Mouse (Mus musculus) forebrain, embryonic 11.5 days (tissue): ENCODE measurements at regions not wholly inside any gene's neighbourhood (a gene's known extent, or its start where the extent isn't known, plus 50 kb on each side); places are given as distances from the start of the nearest gene placed in this dataset.

ENCODE experiments used
- ATAC-seq: fragments of 200-750 bp; cut with Nextera tagmentation; replicated peaks from 2 replicates; pipeline ENCODE4 v1.8.0; 2017; ENCODE audit warnings: moderate TSS enrichment; ENCODE audit not compliant: low FRiP score
- DNase-seq: peaks from one replicate; pipeline ENCODE4 v3.0.0-alpha.2; 2017; ENCODE audit warnings: low spot score
- H3K27ac ChIP-seq: fragments of 300-500 bp; sonication (generic); 2 replicates; pipeline ENCODE4 v1.5.1; 2014; ENCODE audit warnings: low read depth, low read length
- H3K27me3 ChIP-seq: fragments of 300-500 bp; sonication (generic); 2 replicates; pipeline ENCODE4 v1.6.1; 2014; ENCODE audit warnings: mild to moderate bottlenecking, low read length, mixed read lengths; ENCODE audit not compliant: control insufficient read depth, insufficient read depth
- H3K36me3 ChIP-seq: fragments of 300-500 bp; sonication (generic); 2 replicates; pipeline ENCODE4 v1.6.1; 2014; ENCODE audit warnings: mild to moderate bottlenecking, low read length, moderate library complexity, mixed read lengths; ENCODE audit not compliant: control insufficient read depth, insufficient read depth
- H3K4me1 ChIP-seq: fragments of 300-500 bp; sonication (generic); replicated peaks from 2 replicates; pipeline ENCODE4 v1.6.1; 2014; ENCODE audit warnings: low read length, mixed read lengths; ENCODE audit not compliant: control insufficient read depth, insufficient read depth
- H3K4me2 ChIP-seq: fragments of 300-500 bp; sonication (generic); 2 replicates; pipeline ENCODE4 v1.6.1; 2014; ENCODE audit warnings: low read depth, mild to moderate bottlenecking, low read length, moderate library complexity, mixed read lengths; ENCODE audit not compliant: severe bottlenecking
- H3K4me3 ChIP-seq: fragments of 300-500 bp; sonication (generic); 2 replicates; pipeline ENCODE4 v1.5.1; 2014; ENCODE audit warnings: low read depth, low read length
- H3K9ac ChIP-seq: fragments of 300-500 bp; sonication (generic); 2 replicates; pipeline ENCODE4 v1.6.1; 2014; ENCODE audit warnings: low read length
- H3K9me3 ChIP-seq: fragments of 300-500 bp; sonication (generic); 2 replicates; pipeline ENCODE4 v1.6.1; 2016; ENCODE audit warnings: low read length, mixed read lengths; ENCODE audit not compliant: control insufficient read depth
- WGBS: fragments of 180-500 bp; shearing (Covaris S2); extraction: QIAGEN DNeasy Blood & Tissue Kit; methylation state at CpG from one replicate; pipeline ENCODE4 v1.1.7; 2014; 5-methylcytosine and 5-hydroxymethylcytosine counted together

GRCm38 (mm10) chr9:26476341-26476740 lies 257.2 kb upstream of the B3gat1 start:
- no peak overlapping the region for H3K27ac ChIP-seq
- ATAC-seq, result no peak
- 84% methylated on average over 3 of the region's 3 CpGs for WGBS
- no peak for DNase-seq
- no peak overlapping the region for H3K4me3 ChIP-seq
- H3K36me3 ChIP-seq, result no peaks in the 10 kb centered on the region
- H3K9me3 ChIP-seq, result no peaks in the 10 kb centered on the region
- no peak overlapping the region for H3K9ac ChIP-seq
- H3K27me3 ChIP-seq, result no peaks in the 10 kb centered on the region
- no peak overlapping the region for H3K4me2 ChIP-seq
- H3K4me1 ChIP-seq, result no peaks in the 10 kb centered on the region

GRCm38 (mm10) chr9:26480881-26481280 lies 252.6 kb upstream of the B3gat1 start:
- no peak overlapping the region for H3K9ac ChIP-seq
- DNase-seq (no peak), ATAC-seq (no peak)
- H3K4me1 ChIP-seq, result no peaks in the 10 kb centered on the region
- no peaks in the 10 kb centered on the region for H3K36me3 ChIP-seq
- H3K4me3 ChIP-seq, result no peak overlapping the region
- H3K27me3 ChIP-seq, result no peaks in the 10 kb centered on the region
- no peaks in the 10 kb centered on the region for H3K9me3 ChIP-seq
- no peak overlapping the region for H3K27ac ChIP-seq
- WGBS, result 84% methylated on average over 8 of the region's 8 CpGs
- no peak overlapping the region for H3K4me2 ChIP-seq

- H3K4me1 ChIP-seq, result no peaks in the 10 kb centered on the region
- no peaks in the 10 kb centered on the region for H3K36me3 ChIP-seq
- no peak overlapping the region for H3K27ac ChIP-seq
- no peaks in the 10 kb centered on the region for H3K27me3 ChIP-seq
- H3K9ac ChIP-seq, result no peak overlapping the region
- no peak overlapping the region for H3K4me3 ChIP-seq
- H3K4me2 ChIP-seq, result no peak overlapping the region
- H3K9me3 ChIP-seq, result no peaks in the 10 kb centered on the region
- ATAC-seq (no peak), DNase-seq (no peak)
Measured at GRCm38 (mm10) chr9:26481890-26482289, 251.6 kb upstream of the B3gat1 start.

- ATAC-seq (no peak), DNase-seq (no peak)
- no peak overlapping the region for H3K27ac ChIP-seq
- no peak overlapping the region for H3K9ac ChIP-seq
- H3K27me3 ChIP-seq, result no peaks in the 10 kb centered on the region
- no peaks in the 10 kb centered on the region for H3K9me3 ChIP-seq
- no peaks in the 10 kb centered on the region for H3K4me1 ChIP-seq
- H3K4me2 ChIP-seq, result no peak overlapping the region
- 85% methylated on average over 2 of the region's 2 CpGs for WGBS
- no peaks in the 10 kb centered on the region for H3K36me3 ChIP-seq
- H3K4me3 ChIP-seq, result no peak overlapping the region
Measured at GRCm38 (mm10) chr9:26493740-26494139, 239.8 kb upstream of the B3gat1 start.

GRCm38 (mm10) chr9:26502027-26502426 lies 231.5 kb upstream of the B3gat1 start:
- no peaks in the 10 kb centered on the region for H3K36me3 ChIP-seq
- no peak overlapping the region for H3K4me3 ChIP-seq
- H3K27me3 ChIP-seq, result no peaks in the 10 kb centered on the region
- no peak overlapping the region for H3K9ac ChIP-seq
- no peak overlapping the region for H3K4me2 ChIP-seq
- DNase-seq (no peak), ATAC-seq (no peak)
- H3K9me3 ChIP-seq, result no peaks in the 10 kb centered on the region
- no peak overlapping the region for H3K27ac ChIP-seq
- H3K4me1 ChIP-seq, result no peaks in the 10 kb centered on the region
- 68% methylated on average over 1 of the region's 1 CpGs for WGBS

- H3K36me3 ChIP-seq, result no peaks in the 10 kb centered on the region
- H3K4me3 ChIP-seq, result no peak overlapping the region
- DNase-seq (no peak), ATAC-seq (no peak)
- no peak overlapping the region for H3K9ac ChIP-seq
- no peaks in the 10 kb centered on the region for H3K9me3 ChIP-seq
- 96% methylated on average over 2 of the region's 2 CpGs for WGBS
- H3K4me1 ChIP-seq, result no peaks in the 10 kb centered on the region
- no peak overlapping the region for H3K4me2 ChIP-seq
- H3K27ac ChIP-seq, result no peak overlapping the region
- no peaks in the 10 kb centered on the region for H3K27me3 ChIP-seq
Measured at GRCm38 (mm10) chr9:26505941-26506340, 227.6 kb upstream of the B3gat1 start.

- Histone ChIP-seq H3K9me3 (no peaks in the 10 kb centered on the region), H3K27me3 (no peaks in the 10 kb centered on the region), H3K27ac (no peak overlapping the region), H3K4me1 (0 out of 2 replicates have a peak, but pooled peaks cover 2% of the 10 kb centered on the region), H3K36me3 (no peaks in the 10 kb centered on the region), H3K9ac (no peak overlapping the region), H3K4me2 (no peak overlapping the region), H3K4me3 (no peak overlapping the region)
- ATAC-seq (peak; percentile 69), DNase-seq (no peak)
- WGBS, result 14% methylated on average over 2 of the region's 2 CpGs
Measured at GRCm38 (mm10) chr9:26518651-26519050, 214.9 kb upstream of the B3gat1 start.

GRCm38 (mm10) chr9:26519581-26520501 lies 213.7 kb upstream of the B3gat1 start:
- 46% methylated on average over 5 of the region's 5 CpGs for WGBS
- ATAC-seq (no peak), DNase-seq (no peak)
- no peak overlapping the region for H3K4me3 ChIP-seq
- no peaks in the 10 kb centered on the region for H3K9me3 ChIP-seq
- H3K27ac ChIP-seq, result no peak overlapping the region
- H3K9ac ChIP-seq, result no peak overlapping the region
- H3K4me1 ChIP-seq, result 0 out of 2 replicates have a peak, but pooled peaks cover 2% of the 10 kb centered on the region
- no peaks in the 10 kb centered on the region for H3K36me3 ChIP-seq
- H3K27me3 ChIP-seq, result no peaks in the 10 kb centered on the region
- H3K4me2 ChIP-seq, result no peak overlapping the region

GRCm38 (mm10) chr9:26524089-26524488 lies 209.4 kb upstream of the B3gat1 start:
- no peak overlapping the region for H3K9ac ChIP-seq
- no peak for DNase-seq
- no peak overlapping the region for H3K4me3 ChIP-seq
- 64% methylated on average over 1 of the region's 1 CpGs for WGBS
- H3K36me3 ChIP-seq, result no peaks in the 10 kb centered on the region
- no peaks in the 10 kb centered on the region for H3K27me3 ChIP-seq
- no peaks in the 10 kb centered on the region for H3K9me3 ChIP-seq
- H3K4me2 ChIP-seq, result no peak overlapping the region
- no peak for ATAC-seq
- H3K27ac ChIP-seq, result no peak overlapping the region
- 0 out of 2 replicates have a peak, but pooled peaks cover 2% of the 10 kb centered on the region for H3K4me1 ChIP-seq
